Mouse (Mus musculus): ENCODE results near the gene Lix1l.

Lix1l gene

DNA sequence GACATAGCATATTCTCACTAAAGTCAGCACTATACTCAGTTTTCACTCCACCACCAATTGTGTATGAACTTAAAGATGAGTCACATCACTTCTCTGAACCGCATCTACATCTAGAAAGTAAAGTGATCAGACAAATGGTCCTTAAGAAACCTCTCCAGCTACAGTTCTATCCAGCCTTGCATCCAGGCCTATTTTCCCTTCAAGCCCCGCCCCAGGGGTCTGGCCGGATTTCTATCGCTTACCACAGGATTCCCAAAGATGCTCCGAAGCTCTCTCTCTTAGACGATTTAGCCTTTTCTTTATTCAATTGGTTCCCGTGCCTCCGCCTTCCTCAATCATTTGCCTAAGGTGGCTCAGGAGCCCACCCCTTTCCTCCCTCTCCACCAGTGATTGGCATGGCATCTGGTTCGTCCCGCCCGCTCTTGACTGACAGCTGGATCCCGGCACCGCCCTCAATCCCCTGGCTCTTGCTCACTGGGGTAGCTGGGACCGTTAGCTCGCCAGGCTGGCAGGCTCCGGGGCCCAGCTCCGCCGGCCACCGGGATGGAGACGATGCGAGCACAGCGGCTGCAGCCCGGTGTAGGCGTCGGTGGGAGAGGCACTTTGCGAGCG lies at the start of gene Lix1l:
Gene Lix1l (plus strand): TSS at position 511 of the 612 bp plus-strand sequence.
- peak; percentile 92 for DNase-seq (ENCODE audit: low read depth, low spot score)

DNA sequence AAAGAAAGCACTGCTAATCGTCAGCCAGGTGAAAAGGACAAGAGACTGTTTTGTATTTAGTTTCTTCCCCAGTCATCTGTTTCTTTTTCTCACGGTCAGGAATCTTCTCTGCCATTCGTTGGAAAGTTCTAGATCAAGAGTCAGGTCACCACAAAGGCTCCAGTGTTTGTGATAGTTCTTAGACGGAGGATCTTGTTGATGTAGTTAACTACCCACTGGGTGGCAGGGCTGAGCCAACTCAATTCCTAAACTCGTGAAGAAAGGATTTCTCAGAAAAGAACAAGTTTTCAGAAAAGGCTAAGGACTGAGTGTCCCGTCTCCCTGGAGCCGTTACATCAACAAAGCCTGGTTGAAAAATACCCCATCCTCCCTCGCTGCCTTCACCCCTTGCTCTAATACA lies 49.7 kb upstream of the Lix1l start:
- DNase-seq (ENCODE audit: low read depth, low spot score) = peak; percentile 85

GRCm38 (mm10) chr3:96551890-96552289 lies 49.1 kb upstream of the Lix1l start:
- DNase-seq (ENCODE audit: low read depth, low spot score) = no peak

- no peak for DNase-seq (ENCODE audit: low read depth, low spot score)
These were observed 47.3 kb upstream of the Lix1l start for GRCm38 (mm10) chr3:96553601-96554000.

DNA sequence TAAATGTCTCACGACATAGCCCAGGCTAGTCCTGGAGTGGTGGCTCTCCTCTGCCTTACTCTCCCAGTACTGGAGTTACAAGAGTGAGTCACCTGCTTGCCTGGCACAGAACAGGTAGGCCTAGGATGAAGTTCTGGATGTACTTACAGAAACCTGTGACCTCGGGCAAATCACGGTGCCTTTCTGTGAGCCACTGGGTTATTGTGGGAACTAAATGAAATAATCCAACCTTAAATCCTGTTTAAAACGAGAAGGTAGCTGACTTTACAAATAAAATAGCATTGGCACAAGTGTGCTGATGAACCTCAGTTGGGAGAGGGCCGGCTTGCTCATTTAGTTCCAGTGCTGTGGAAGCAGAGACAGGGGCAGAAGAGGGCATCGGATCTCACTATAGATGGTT lies 46.7 kb upstream of the Lix1l start:
- no peak for DNase-seq (ENCODE audit: low read depth, low spot score)

- DNase-seq (ENCODE audit: low read depth, low spot score) = peak; percentile 37
These were observed 45.8 kb upstream of the Lix1l start for GRCm38 (mm10) chr3:96555041-96555596.

DNA sequence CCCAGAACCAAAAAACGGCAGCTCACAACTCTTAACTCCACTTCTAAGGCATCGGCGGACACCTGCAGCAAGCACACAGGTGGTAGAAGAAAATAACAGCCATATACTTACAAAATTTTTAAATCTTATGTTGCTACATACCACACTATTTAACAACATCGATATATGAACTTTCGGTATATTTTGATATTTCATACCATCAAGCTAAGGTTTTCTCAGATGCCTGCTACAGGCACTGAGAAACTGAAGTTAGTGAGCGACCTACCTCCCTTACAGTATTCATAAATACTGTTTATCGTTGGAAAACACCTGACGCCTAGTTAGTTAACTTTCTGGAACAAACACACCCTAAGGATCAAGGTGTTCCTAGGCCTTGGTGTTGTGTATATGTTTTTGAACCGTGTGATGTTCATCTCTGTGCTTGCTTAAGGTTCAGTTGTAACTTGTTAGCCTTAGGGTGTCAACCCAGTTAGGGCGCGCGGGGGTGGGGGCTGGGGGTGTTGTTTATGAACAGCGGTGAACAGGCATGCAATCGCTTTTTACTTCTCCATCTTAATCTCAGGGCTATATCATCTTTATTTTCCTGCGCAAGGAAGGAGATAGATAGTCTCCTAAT lies 44.8 kb upstream of the Lix1l start:
- peak; percentile 52 for DNase-seq (ENCODE audit: low read depth, low spot score)

GRCm38 (mm10) chr3:96556651-96557635 lies 44.0 kb upstream of the Lix1l start:
- DNase-seq (ENCODE audit: low read depth, low spot score) = peak; percentile 73

GRCm38 (mm10) chr3:96557694-96558093 lies 43.3 kb upstream of the Lix1l start, which contains the start of gene Txnip:
Gene Txnip (plus strand): TSS chr3:96557957.
- peak; percentile 100 for DNase-seq (ENCODE audit: low read depth, low spot score)

DNA sequence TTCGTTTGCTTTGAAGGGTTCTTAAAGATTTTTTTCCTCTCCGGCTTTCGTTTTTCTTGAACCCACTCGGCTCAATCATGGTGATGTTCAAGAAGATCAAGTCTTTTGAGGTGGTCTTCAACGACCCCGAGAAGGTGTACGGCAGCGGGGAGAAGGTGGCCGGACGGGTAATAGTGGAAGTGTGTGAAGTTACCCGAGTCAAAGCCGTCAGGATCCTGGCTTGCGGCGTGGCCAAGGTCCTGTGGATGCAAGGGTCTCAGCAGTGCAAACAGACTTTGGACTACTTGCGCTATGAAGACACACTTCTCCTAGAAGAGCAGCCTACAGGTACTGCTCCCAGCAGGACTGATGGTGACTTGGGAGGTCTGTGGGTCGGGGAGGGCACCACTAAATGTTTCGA lies 42.8 kb upstream of the Lix1l start:
- peak; percentile 57 for DNase-seq (ENCODE audit: low read depth, low spot score)

DNA sequence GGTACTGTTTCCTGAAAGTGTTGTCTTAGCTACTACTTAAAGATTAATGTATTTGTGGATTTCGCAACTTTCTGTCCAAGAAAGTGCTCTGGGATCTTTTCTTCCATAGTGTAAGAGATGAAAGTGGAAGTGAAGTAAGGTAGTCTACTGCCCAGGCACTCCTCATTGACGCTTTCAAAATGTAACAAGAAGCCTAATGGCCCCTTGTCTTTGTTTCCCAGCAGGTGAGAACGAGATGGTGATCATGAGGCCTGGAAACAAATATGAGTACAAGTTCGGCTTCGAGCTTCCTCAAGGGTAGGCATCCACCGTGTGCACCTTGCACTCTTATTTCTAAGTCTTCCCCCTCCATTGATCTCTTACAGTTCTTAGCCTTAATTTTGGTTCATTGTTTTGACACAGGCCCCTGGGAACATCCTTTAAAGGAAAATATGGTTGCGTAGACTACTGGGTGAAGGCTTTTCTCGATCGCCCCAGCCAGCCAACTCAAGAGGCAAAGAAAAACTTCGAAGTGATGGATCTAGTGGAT lies 42.2 kb upstream of the Lix1l start:
- peak; percentile 45 for DNase-seq (ENCODE audit: low read depth, low spot score)

DNA sequence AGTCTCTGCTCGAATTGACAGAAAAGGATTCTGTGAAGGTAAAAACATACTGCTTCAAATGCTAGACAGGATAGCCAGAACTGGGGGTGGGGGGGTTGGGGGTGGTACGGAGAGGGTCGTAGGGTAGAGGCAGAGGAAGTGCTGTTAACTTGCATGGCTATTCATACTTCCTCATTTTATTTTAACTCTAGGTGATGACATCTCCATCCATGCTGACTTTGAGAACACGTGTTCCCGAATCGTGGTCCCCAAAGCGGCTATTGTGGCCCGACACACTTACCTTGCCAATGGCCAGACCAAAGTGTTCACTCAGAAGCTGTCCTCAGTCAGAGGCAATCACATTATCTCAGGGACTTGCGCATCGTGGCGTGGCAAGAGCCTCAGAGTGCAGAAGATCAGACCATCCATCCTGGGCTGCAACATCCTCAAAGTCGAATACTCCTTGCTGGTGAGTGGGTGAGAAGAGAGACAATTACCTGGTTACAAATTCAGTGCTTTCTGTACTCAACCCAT lies 41.5 kb upstream of the Lix1l start:
- peak; percentile 40 for DNase-seq (ENCODE audit: low read depth, low spot score)

- DNase-seq (ENCODE audit: low read depth, low spot score) = peak; percentile 46
These were observed 40.8 kb upstream of the Lix1l start for GRCm38 (mm10) chr3:96559911-96560850.

- peak; percentile 23 for DNase-seq (ENCODE audit: low read depth, low spot score)
These were observed 39.9 kb upstream of the Lix1l start for GRCm38 (mm10) chr3:96560881-96561668.

- DNase-seq (ENCODE audit: low read depth, low spot score) = peak; percentile 31
These were observed 38.8 kb upstream of the Lix1l start for GRCm38 (mm10) chr3:96561946-96562681.

- peak; percentile 64 for DNase-seq (ENCODE audit: low read depth, low spot score)
These were observed 37.7 kb upstream of the Lix1l start for GRCm38 (mm10) chr3:96563267-96563666.

- no peak for DNase-seq (ENCODE audit: low read depth, low spot score)
These were observed 36.9 kb upstream of the Lix1l start for GRCm38 (mm10) chr3:96563911-96564632.

GRCm38 (mm10) chr3:96564633-96565032 lies 36.3 kb upstream of the Lix1l start:
- DNase-seq (ENCODE audit: low read depth, low spot score) = peak; percentile 73
